Mouse (Mus musculus): ENCODE results near the gene Rfx1.

Rfx1 gene

DNA sequence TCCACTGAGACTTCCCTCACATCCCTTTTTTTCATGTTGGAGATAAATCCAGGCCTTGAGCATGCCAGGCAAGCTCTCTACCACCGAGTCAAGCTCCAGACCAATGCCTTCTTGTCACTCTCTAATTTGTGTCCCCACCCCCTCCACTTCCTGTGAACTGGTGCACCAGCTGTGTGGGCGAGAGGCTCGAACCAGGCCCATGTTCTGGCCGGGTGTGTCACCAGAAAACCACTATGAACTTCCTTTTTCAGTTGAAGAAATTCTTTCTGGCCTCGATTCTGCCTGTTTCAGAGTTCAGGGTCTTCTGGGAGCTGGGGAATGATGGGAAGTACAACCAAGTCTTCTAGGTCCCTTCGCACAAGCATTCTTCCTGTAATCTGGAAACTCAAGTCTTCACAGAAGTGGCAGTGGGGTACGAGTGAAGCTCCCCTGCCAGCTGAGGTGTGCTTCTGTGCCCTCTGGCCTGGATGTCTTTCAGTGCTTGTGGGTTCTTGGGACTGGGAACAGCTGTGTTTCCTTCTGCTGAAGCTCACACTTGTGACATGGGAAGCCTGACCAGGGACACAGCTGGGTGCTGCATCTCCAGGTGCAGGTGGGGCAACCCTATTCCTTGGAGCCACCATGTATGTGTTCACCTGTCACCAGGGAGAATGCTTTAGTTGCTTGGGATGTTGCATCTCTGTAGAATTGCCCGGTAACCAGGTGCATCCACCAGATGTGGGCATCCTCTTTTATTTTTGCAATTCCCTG is 2.6 kb upstream of the Rfx1 start:
- no peak for DNase-seq

DNA sequence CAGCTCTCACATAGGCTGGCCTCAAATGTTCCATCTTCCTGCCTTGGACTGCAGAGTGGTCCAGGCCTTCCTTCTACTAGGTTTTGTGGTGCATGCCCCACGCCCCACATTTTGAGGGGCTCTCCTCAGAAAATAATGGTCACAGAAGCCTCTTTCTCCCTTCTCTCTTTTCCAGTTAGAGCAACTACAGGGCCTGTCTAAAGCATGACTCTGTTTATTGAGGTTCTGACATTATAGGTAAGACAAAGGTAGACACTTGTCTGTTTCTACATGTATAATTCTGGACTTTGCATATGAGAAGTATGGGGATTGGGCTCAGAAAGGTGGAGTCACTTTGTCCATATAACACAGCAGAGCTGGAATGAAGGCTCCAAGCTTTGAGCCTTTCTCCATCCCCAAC is 1.6 kb upstream of the Rfx1 start, which contains the start of gene Gm10643:
TSS of gene Gm10643 (minus strand) at position 101 of the 400 bp plus-strand sequence.
- no peak for DNase-seq

DNA sequence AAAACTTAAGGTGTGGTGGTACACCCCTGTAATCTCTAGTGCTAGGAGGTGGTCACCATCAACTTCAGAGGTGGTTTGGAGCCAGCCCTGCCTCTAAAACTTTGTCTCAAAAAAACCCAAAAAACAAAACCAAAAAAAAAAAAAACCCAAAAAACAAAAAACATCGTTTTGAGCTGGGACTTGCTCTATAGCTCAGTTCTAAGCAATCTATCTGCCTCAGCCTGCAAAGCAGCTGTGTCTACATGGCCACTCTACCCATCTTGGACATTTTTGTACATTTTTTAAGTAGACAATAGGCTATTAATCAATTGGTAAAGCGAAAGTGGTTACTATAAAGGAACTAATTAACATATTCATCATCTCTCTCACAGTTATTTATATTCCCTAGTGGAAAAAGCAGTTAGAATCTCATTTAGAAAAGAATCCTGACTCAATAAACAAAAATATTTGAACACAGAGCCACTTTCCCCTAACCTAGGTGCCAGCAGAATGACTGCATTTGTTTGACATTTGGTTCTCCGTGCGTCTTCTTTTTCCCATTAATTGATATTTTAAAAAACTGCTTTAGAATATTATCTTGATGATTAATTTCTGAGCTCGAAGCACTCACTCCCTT is 1.1 kb upstream of the Rfx1 start:
- no peak for DNase-seq

DNA sequence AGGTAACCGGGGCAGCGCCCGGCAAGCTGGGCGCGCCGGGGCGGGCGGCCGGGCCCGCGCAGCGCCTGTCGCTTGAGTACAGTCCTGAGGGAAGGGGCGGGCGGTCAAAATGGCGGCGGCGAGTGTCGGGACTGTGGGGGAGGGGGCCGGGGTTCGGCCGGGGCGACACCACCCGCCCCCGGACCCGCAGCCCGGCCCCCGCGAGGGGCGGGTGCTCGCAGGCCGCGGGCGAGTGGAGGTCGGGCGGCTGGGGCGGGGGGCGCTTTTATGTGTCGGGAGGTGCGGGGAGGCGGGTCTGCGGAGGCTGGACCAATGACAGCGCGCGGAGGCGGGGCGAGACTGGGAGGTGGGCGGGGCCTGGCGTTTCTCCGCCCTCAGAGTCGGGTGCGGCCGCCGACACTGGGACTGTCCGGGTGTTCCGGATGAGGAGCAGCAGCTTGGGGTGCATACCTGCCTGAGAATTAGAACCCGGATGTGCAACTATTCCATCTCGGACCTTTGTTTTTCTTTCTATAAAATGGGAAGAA is 476 bp downstream of the Rfx1 start:
- DNase-seq, result peak; percentile 94

DNA sequence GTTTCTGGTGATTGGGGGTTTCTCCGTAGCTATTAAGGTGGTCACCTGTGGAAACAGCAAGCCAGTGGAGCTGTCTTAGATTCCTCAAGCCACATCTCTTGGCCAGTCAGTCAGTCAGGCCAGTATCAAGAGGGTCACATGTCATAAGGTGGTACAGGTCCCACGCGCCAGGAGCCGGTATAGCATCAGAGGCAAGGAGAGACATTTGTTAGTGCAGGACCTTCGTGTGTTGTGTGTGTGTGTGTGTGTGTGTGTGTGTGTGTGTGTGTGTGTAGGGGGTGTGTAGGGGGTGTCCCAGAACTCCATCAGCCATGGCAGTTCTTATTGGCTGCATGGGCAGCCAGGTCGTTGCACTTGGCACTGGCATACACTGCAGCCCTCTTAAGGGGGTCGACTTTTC is 1.3 kb downstream of the Rfx1 start:
- DNase-seq, result no peak

- no peak for DNase-seq
Observed at GRCm38 (mm10) chr8:84068316-84069035, 1.8 kb downstream of the Rfx1 start.

DNA sequence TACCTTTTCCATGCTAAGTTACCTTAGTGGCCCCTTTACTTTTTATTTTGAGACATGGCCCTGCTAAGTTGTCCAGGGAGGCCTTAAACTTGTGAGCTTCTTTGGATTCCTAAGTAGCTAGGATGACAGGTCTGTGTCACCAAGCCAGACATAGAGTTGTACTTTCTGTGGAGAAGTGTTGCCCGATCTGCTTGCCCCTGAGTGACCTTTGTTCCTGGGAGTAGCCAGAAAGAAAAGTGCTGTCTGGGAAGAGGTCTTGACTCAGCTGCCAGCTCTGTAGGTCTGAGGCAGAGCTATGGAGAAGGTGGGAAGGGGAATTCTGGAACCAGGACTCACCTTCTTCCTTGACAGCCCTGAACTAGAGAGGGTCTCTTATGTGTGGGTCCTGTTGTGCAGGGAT is 2.5 kb downstream of the Rfx1 start:
- peak; percentile 47 for DNase-seq

GRCm38 (mm10) chr8:84069750-84070149 is 3.1 kb downstream of the Rfx1 start:
- peak; percentile 21 for DNase-seq

DNA sequence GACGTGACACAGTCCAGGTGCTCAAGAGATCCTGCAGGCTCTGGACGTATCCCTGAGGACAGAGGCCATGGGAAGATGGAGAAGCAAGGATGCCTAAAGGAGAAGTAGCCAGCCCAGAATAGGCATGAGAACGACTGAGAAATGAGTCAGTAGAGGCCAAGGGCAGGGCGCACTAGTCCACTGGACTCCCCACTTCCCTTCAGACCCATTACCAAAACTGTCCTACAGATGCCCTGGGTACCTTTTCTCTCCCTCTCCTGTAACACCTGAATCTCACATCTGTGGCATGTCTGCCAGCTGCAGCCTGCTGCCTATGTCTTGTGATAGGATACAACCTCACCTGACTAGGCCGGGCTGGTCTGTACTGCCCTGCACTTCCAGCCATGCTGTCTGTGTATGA is 3.6 kb downstream of the Rfx1 start:
- no peak for DNase-seq

GRCm38 (mm10) chr8:84070667-84071066 is 4.0 kb downstream of the Rfx1 start:
- no peak for DNase-seq

- no peak for DNase-seq
Observed at GRCm38 (mm10) chr8:84071921-84072320, 5.3 kb downstream of the Rfx1 start.

- no peak for DNase-seq
Observed at GRCm38 (mm10) chr8:84072321-84072720, 5.7 kb downstream of the Rfx1 start.

DNA sequence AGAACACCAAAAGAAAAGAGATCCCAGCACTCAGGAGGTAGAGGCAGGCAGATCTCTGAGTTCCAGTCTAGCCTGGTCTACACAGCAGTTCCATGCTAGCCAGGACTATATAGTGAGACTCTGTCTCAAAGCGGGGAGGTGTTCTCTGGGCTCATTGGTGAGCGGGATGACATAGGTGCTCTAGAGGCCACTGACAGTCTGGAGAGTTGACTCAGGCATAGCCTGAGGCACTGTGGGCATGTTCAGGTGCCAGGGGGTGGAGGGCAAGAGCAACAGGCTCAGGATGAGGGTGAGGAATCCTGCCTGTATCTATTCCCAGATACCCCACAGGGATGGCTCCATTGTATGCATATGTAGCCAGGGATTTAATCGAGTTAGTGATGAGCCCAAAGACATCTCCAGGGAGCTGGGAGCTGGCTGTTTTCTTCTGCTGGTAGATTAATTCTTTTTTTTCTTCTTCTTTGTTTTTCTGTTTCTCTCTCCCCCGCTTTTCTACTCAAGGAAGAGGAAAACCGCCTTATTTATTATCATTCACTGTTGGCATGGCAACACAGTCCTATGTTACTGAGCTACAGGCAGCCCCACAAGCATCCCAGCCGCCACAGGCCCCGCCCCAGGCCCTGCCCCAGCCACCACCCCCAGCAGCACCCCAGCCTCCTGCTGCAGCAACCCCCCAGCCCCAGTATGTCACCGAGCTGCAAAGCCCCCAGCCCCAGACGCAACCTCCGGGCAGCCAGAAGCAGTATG is 6.8 kb downstream of the Rfx1 start:
- no peak for DNase-seq

DNA sequence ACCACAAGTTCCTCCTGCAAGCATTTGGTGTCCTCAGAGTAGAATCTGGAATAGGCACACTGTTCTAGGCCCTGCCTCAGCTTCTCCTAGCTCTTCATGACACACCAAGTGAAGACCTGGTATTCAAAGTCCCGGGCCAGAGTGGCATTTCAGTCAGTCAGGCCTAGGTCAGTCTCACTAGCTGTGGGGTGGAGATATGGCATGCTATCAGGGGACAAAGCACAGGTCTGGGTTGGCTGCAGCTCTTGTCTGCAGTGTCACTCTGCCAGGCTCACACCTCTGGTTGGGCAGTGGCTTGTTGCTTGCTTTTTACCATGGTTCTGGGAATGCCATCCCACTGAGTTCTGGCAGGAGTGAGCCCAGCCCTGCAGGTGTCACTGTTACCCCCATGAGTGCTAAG is 9.8 kb downstream of the Rfx1 start:
- DNase-seq, result no peak

DNA sequence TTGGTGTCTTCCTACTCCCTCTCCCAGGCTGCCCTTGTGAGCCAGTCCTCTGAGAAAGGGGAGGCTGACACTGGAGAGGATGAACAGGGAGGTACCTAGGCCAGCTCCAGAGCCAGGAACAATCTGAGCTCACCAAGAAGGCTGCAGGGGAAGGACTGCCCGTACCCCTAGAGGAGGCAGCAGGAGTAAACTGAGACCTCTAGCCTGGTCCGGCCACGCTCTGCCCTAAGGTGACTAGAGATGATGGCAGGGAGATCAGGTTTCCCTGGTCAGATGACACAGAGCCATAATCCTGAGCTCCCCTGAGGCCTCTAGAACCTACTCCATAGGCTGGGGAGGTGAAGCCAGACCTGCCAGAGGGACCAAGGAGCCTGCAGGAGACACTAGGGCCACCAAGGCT is 10.2 kb downstream of the Rfx1 start:
- DNase-seq, result no peak

DNA sequence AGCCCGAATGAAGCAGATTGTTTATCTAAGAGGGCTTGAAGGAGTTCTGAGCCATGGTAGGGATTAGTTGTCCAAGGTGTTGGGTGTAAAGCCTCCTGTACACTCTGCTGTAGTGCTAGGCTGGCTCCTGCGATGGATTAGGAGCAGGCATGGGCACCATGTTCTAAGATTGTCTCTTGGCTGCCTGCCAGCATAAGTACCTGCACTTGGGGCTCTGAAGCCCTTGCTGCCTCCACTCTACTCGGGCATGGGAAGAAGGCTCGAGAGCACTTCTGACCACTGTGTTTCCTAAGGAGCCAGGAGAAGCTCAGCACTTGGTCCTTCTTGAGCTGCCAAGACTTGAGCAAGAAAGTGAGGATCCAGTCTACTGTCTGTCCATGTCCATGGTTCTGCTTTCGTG is 12.6 kb downstream of the Rfx1 start:
- DNase-seq, result no peak

GRCm38 (mm10) chr8:84083829-84084241 is 17.2 kb downstream of the Rfx1 start:
- peak; percentile 91 for DNase-seq

- no peak for DNase-seq
Observed at GRCm38 (mm10) chr8:84084341-84085115, 17.9 kb downstream of the Rfx1 start.

- peak; percentile 55 for DNase-seq
Observed at GRCm38 (mm10) chr8:84087156-84087555, 20.5 kb downstream of the Rfx1 start.

- no peak for DNase-seq
Observed at GRCm38 (mm10) chr8:84087821-84088220, 21.2 kb downstream of the Rfx1 start.

DNA sequence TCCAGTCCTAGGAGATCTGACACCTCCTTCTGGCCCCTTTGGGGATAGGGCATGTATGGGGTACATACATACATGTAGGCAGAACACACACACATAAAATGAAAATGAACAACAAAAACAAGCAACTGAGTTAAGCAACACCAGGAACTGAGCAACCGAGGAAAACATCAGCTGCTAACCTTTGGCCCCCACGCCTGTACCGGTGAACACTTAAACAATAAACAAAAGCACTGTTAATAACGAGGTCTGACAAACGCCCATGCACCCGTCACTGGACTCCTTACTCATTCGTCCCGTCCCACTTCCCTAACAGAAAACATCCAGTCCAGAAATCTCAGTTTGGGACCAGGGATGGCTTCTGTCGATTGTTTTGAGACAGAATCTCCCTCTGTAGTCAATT is 22.6 kb downstream of the Rfx1 start:
- DNase-seq, result no peak

DNA sequence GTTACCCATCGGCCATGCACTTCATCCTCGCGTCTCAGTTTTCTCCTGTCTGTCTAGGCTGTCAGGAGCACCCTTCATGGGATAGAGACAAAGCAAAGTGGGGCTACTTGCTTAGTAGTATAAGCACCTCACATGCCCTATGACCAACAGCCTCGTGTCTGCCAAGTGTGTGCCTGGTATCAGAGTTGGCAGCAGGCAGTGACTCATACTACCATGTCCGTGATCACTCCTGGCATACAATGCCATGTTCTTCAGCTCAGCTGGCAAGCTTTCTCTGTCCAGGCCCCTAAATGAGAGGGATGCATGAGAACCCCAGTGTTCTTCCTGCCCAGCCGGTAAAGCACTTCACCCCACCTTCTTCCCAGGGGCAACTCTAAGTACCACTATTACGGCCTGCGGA is 24.0 kb downstream of the Rfx1 start:
- DNase-seq, result no peak

Measured in kidney, adult 11 months (tissue).